Mouse (Mus musculus) gastrocnemius, adult 8-10 months (tissue): ENCODE data around the gene Apoc1. TPM values are rescaled to one million over a fixed set of nuclear protein-coding genes. Genes with fewer than 3 reads are reported as not detected.

Experiments used
- DNase-seq, 2 experiments: peaks; one replicate each; pipeline ENCODE4 v3.0.0; 2022; ENCODE audit warnings: low spot score in 2 of 2
- total RNA-seq, 4 experiments: library from RNA; stranded (reverse); gene quantifications; 2 replicates each; pipeline ENCODE4 v1.2.4; 2022

Apoc1 gene
- 1 to 10 TPM in 2 of 4 experiments, not detected in 2; 1.1 to 2.1 TPM for total RNA-seq

- DNase-seq = no peak
Observed at GRCm38 (mm10) chr7:19691873-19692865, at the start of gene Apoc1. Gene Apoc1 (minus strand): TSS chr7:19692660.

GRCm38 (mm10) chr7:19741329-19742031, 49.0 kb upstream of the Apoc1 start:
- no peak for DNase-seq

- no peak for DNase-seq
Observed at GRCm38 (mm10) chr7:19740269-19740668, 47.8 kb upstream of the Apoc1 start.

- DNase-seq = no peak
Observed at GRCm38 (mm10) chr7:19738771-19739170, 46.3 kb upstream of the Apoc1 start.

GRCm38 (mm10) chr7:19736389-19737057, 44.1 kb upstream of the Apoc1 start:
- no peak for DNase-seq

GRCm38 (mm10) chr7:19734178-19734666, 41.8 kb upstream of the Apoc1 start:
- DNase-seq = no peak

GRCm38 (mm10) chr7:19726541-19726940, 34.1 kb upstream of the Apoc1 start:
- DNase-seq = no peak

GRCm38 (mm10) chr7:19724167-19724566, 31.7 kb upstream of the Apoc1 start:
- no peak for DNase-seq

- DNase-seq = no peak
Observed at GRCm38 (mm10) chr7:19722754-19723195, 30.3 kb upstream of the Apoc1 start.

GRCm38 (mm10) chr7:19719200-19719599, 26.7 kb upstream of the Apoc1 start:
- DNase-seq = no peak

- DNase-seq = no peak
Observed at GRCm38 (mm10) chr7:19718297-19718952, 26.0 kb upstream of the Apoc1 start.

- DNase-seq = no peak
Observed at GRCm38 (mm10) chr7:19717346-19717745, 24.9 kb upstream of the Apoc1 start.

- no peak for DNase-seq
Observed at GRCm38 (mm10) chr7:19716822-19717221, 24.4 kb upstream of the Apoc1 start.

- no peak for DNase-seq
Observed at GRCm38 (mm10) chr7:19716055-19716682, 23.7 kb upstream of the Apoc1 start.

- peak; percentile 99 to 100 for DNase-seq
Observed at GRCm38 (mm10) chr7:19715239-19716054, 23.0 kb upstream of the Apoc1 start, which contains the start of gene Tomm40. Gene Tomm40 (minus strand): TSS chr7:19715438.

- DNase-seq = peak in 1 of 2 experiments; percentile 30
Observed at GRCm38 (mm10) chr7:19714836-19715235, 22.4 kb upstream of the Apoc1 start.

GRCm38 (mm10) chr7:19713598-19713997, 21.1 kb upstream of the Apoc1 start:
- no peak for DNase-seq

- no peak for DNase-seq
Observed at GRCm38 (mm10) chr7:19713196-19713595, 20.7 kb upstream of the Apoc1 start.

GRCm38 (mm10) chr7:19712414-19712813, 20.0 kb upstream of the Apoc1 start:
- no peak for DNase-seq
